Mouse (Mus musculus) ES-E14 (cell line): ENCODE measurements around the gene Mgat3. TPM values are rescaled to one million over a fixed set of nuclear protein-coding genes. Genes with fewer than 3 reads are reported as not detected.

Experiments
- DNase-seq: peaks from one replicate; pipeline ENCODE4 v3.0.0-alpha.2; 2013; ENCODE audit warnings: low read depth, low spot score
- H3K27ac ChIP-seq: 2 replicates; pipeline ENCODE4 v1.5.1; 2012; ENCODE audit warnings: low read depth, mild to moderate bottlenecking, low read length, moderate library complexity, mixed read lengths; ENCODE audit not compliant: poor library complexity, insufficient read depth, severe bottlenecking
- H3K36me3 ChIP-seq: 2 replicates; pipeline ENCODE4 v1.6.1; 2012; ENCODE audit warnings: mild to moderate bottlenecking, low read length, moderate library complexity, mixed read lengths; ENCODE audit not compliant: control insufficient read depth, poor library complexity, insufficient read depth, severe bottlenecking
- H3K4me1 ChIP-seq, 2 experiments: fragments of 150-350 bp in 1 of 2; sonication (generic) in 1 of 2; 2 replicates each; pipeline ENCODE4 v1.6.1; 2012; ENCODE audit warnings: low read length in 2 of 2, mild to moderate bottlenecking in 1 of 2, mixed read lengths in 1 of 2; ENCODE audit not compliant: control insufficient read depth in 2 of 2, insufficient read depth in 2 of 2, poor library complexity in 1 of 2
- H3K4me3 ChIP-seq, 2 experiments: fragments of 150-350 bp in 1 of 2; sonication (generic) in 1 of 2; 2 replicates each; pipeline ENCODE4 v1.5.1; 2012; ENCODE audit warnings: low read length in 2 of 2, low read depth in 1 of 2, mild to moderate bottlenecking in 1 of 2, mixed read lengths in 1 of 2; ENCODE audit not compliant: insufficient read depth in 1 of 2, poor library complexity in 1 of 2, severe bottlenecking in 1 of 2
- H3K9ac ChIP-seq: 2 replicates; pipeline ENCODE4 v1.6.1; 2012; ENCODE audit warnings: low read depth, mild to moderate bottlenecking, low read length, mixed read lengths; ENCODE audit not compliant: poor library complexity, insufficient read depth, severe bottlenecking
- H3K9me3 ChIP-seq: fragments of 150-350 bp; sonication (generic); 2 replicates; pipeline ENCODE4 v1.6.1; 2012; ENCODE audit warnings: low read depth, mild to moderate bottlenecking, low read length; ENCODE audit not compliant: control insufficient read depth, insufficient read depth
- CHD2 ChIP-seq: IDR thresholded peaks from 2 replicates; pipeline ENCODE4 v1.6.1; 2014; ENCODE audit warnings: mild to moderate bottlenecking, low read depth, low read length, inconsistent platforms
- HCFC1 ChIP-seq: IDR thresholded peaks from 2 replicates; pipeline ENCODE4 v1.6.1; 2012; ENCODE audit warnings: low read length, inconsistent platforms, borderline replicate concordance; ENCODE audit not compliant: insufficient read depth
- MAFK ChIP-seq: IDR thresholded peaks from 2 replicates; pipeline ENCODE4 v1.6.1; 2014; ENCODE audit warnings: mild to moderate bottlenecking, low read depth, low read length, inconsistent platforms; ENCODE audit not compliant: insufficient read depth
- ZC3H11A ChIP-seq: IDR thresholded peaks from 2 replicates; pipeline ENCODE4 v1.6.1; 2012; ENCODE audit warnings: low read depth, mild to moderate bottlenecking, inconsistent platforms, low read length, borderline replicate concordance
- ZNF384 ChIP-seq: IDR thresholded peaks from 2 replicates; pipeline ENCODE4 v1.6.1; 2012; ENCODE audit warnings: low read depth, low read length, inconsistent platforms
- in situ Hi-C, 2 experiments: fragments of 600-800 bp; cut with MboI; formaldehyde crosslinking; loops; one replicate each; pipeline ENCODE4 v1.15.1; 2025; ENCODE audit warnings: low sequenced_read_pairs in 2 of 2, inconsistent platforms in 1 of 2; ENCODE audit not compliant: unreplicated experiment in 2 of 2
- total RNA-seq: library from RNA; depleted of rRNA; stranded (reverse); fragments of 300-350 nt; gene quantifications from 2 replicates; pipeline ENCODE4 v1.2.3, GENCODE M21; 2012

The Mgat3 gene
- total RNA-seq, 1 experiment = 8.5 TPM

GRCm38 (mm10) chr15:80163716-80164115 is 9.8 kb upstream of the Mgat3 start:
- Histone ChIP-seq H3K9me3 (no peaks in the 10 kb centered on the region), H3K27ac (no peak overlapping the region), H3K9ac (no peak overlapping the region), H3K36me3 (peaks cover 17% of the 10 kb centered on the region), H3K4me1 (peaks cover 10 to 28% of the 10 kb centered on the region in 2 experiments), H3K4me3 (no peak overlapping the region)
- in situ Hi-C loops = no loop called here
- no peak for DNase-seq
- TF ChIP-seq CHD2 (no peak), MAFK (no peak), ZC3H11A (no peak), HCFC1 (no peak), ZNF384 (no peak)

- no peak for TF ChIP-seq ZNF384
- Histone ChIP-seq H3K9me3 (no peaks in the 10 kb centered on the region), H3K4me3 (no peak overlapping the region), H3K9ac (no peak overlapping the region), H3K36me3 (peaks cover 12% of the 10 kb centered on the region), H3K4me1 (peaks cover 14 to 27% of the 10 kb centered on the region in 2 experiments), H3K27ac (no peak overlapping the region)
- DNase-seq = no peak
- in situ Hi-C loops = no loop called here
These were observed 8.1 kb upstream of the Mgat3 start for GRCm38 (mm10) chr15:80165396-80165795.

- DNase-seq = peak; percentile 54
- Histone ChIP-seq H3K4me1 (peaks cover 27 to 36% of the 10 kb centered on the region in 2 experiments), H3K9me3 (no peaks in the 10 kb centered on the region), H3K4me3 (no peak overlapping the region), H3K9ac (no peak overlapping the region), H3K36me3 (no peaks in the 10 kb centered on the region), H3K27ac (peak overlapping the region; percentile 18; the same call in 1 of the 2 replicates)
- in situ Hi-C loops = no loop called here
- TF ChIP-seq ZC3H11A = no peak
- no peak for TF ChIP-seq CHD2
- TF ChIP-seq MAFK = no peak
- no peak for TF ChIP-seq ZNF384
- no peak for TF ChIP-seq HCFC1
These were observed 4.0 kb upstream of the Mgat3 start for GRCm38 (mm10) chr15:80169484-80169883.

DNA sequence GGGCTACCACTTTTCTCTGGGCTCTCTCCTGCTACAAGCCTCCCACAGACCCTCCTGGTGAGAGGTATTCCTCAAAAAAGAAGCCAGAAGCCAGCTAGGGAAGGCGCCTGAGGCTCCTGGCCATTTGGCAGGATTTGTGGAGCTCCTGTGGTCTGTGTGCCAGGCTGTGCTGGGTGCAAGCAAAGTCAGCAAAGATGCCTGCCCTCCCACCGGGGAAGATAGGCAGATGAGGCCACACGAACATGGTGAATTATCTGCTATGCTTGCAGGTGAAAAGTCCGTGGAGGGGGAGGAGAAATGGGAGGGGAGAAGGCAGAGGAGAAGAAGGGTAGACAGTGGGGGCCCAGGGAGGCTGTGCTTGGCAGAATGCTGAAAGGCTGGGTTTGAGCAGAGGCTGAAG is 3.2 kb upstream of the Mgat3 start:
- H3K4me3 ChIP-seq = no peak overlapping the region
- no peaks in the 10 kb centered on the region for H3K9me3 ChIP-seq
- no peak for DNase-seq
- TF ChIP-seq CHD2 = no peak
- no peak for TF ChIP-seq ZC3H11A
- no peak for TF ChIP-seq MAFK
- no peak for TF ChIP-seq HCFC1
- no peak for TF ChIP-seq ZNF384
- H3K9ac ChIP-seq = no peak overlapping the region
- in situ Hi-C loops = no loop called here
- H3K4me1 ChIP-seq = peaks cover 27 to 33% of the 10 kb centered on the region in 2 experiments
- no peaks in the 10 kb centered on the region for H3K36me3 ChIP-seq
- H3K27ac ChIP-seq = no peak overlapping the region

GRCm38 (mm10) chr15:80171286-80171685 is 2.2 kb upstream of the Mgat3 start:
- H3K9ac ChIP-seq = 0 out of 2 replicates have a peak overlapping the region, but pooled peaks have one; percentile 5
- H3K4me1 ChIP-seq = peaks cover 27 to 31% of the 10 kb centered on the region in 2 experiments
- no peaks in the 10 kb centered on the region for H3K9me3 ChIP-seq
- no peak for DNase-seq
- H3K27ac ChIP-seq = peak overlapping the region; percentile 79
- in situ Hi-C loops = no loop called here
- peak overlapping the region; percentile 56 to 79 for H3K4me3 ChIP-seq
- no peak for TF ChIP-seq MAFK
- H3K36me3 ChIP-seq = no peaks in the 10 kb centered on the region
